Mouse (Mus musculus) lung, adult 18-20 months (tissue): ENCODE measurements around the gene Apbb2.
"Not testable (repeated sequence)": the region's sequence is repeated elsewhere in the genome, so short reads cannot be mapped to it uniquely, and the experiment has no call there.

Experiments used
- DNase-seq, 2 experiments: peaks; one replicate each; pipeline ENCODE4 v3.0.0; 2022; ENCODE audit warnings: mixed read lengths in 2 of 2

The Apbb2 gene

DNA sequence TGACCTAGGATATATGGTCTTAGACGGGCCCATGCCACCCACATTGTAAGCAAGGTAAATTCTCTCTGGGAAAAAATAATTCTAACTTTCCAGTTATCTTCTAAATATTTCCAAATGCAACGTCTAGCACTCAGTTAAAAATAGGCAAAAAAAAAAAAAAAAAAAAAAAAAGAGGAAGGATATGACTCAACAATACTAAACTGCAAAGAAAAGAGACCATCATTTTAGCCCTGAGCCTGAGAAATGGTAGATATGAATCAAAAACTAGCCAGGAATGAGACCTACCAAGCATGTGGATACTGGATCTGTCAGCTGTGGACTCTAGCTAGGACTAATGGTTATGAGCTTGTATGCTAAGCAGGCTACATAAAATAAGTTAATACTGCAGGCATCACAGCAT is 338.9 kb downstream of the Apbb2 start:
- no peak for DNase-seq

DNA sequence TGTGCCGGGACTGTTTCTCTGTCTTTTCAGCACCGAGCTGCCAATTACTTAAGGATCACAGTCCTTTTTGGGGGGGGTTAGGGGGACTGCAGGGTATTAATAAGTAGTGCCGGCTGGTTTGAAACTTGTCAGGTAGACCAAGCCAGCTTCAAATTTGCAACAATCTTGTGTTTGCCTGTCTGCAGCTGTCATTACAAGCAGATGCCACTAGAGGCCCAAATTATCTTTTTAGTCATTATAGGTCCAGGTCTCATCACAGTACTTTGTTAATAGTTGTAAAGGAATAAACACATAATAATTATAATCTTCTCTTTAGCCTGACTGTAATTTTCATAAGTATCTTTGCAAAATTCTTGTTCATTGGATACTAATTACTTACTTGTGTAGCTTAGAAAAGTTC is 344.2 kb downstream of the Apbb2 start:
- DNase-seq: no peak

DNA sequence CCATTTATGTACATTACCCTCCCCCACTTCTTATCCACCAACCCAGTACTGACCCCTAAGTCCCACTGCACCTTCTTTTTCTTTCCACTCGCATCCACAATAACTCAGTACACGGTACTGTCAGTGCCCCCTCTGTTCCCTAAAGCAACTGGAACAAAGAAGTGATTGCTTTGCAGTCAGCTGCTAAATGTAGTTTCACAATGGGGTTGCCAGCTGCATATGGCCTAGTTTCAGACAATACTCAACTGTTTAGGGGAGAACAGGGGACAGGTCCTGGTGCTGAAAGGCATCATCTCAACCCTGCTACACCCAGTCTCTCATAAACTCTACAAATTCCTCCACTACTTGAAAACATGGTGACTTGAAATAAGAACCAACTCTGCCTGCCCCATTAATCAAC is 347.4 kb downstream of the Apbb2 start:
- DNase-seq: no peak

DNA sequence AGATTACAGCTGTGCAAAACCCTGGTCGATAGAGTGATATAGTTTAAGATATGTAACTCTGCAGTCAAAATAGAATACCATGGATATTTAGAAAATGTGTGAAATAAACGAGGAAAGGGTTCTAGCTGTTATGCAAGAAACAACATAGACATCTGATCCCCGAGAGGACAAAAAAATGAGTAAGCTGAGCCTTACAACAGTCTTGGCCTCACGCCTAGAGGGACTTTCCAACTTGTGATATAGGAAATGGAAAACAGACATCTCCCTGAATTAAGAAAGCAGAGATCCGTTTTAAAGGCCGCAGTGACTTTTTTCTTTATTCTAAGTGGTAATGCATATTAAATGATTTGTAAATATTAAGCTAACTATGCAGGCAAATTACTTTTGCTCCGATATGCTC is 349.0 kb downstream of the Apbb2 start:
- DNase-seq: peak; percentile 13 to 17

DNA sequence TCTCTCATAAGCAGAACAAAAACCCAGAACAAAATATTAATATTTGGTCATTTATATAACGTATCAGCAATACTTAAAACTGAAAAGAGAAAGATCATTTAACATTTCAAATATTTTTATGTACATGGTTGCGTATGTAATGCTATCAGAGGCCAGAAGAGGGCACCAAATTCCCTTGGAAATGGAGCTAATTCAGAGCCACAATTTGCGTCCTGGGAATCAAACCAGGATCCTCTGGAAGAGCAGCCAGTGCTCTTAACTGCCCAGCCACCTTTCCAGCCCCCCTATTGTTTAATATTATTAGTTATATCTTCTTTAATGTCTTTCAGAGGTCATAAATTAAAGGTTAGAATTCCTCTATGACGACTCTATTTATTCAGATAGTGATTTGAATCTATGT is 355.2 kb downstream of the Apbb2 start:
- DNase-seq: peak in 1 of 2 experiments; percentile 18

DNA sequence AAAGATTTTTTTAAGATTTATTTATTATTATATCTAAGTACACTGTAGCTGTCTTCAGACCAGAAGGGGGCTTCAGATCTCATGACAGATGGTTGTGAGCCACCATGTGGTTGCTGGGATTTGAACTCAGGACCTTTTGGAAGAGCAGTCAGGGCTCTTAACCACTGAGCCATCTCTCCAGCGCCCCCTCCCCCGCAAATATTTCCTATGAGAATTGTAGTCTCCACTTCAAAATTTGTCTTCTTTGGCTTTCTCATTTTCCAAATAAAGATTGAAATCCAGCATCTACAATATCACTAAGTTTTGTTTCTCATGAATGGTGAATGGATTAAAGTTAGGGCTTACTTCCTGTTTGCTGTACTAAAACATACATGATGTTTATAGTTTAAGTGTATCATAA is 356.1 kb downstream of the Apbb2 start:
- DNase-seq: no peak

DNA sequence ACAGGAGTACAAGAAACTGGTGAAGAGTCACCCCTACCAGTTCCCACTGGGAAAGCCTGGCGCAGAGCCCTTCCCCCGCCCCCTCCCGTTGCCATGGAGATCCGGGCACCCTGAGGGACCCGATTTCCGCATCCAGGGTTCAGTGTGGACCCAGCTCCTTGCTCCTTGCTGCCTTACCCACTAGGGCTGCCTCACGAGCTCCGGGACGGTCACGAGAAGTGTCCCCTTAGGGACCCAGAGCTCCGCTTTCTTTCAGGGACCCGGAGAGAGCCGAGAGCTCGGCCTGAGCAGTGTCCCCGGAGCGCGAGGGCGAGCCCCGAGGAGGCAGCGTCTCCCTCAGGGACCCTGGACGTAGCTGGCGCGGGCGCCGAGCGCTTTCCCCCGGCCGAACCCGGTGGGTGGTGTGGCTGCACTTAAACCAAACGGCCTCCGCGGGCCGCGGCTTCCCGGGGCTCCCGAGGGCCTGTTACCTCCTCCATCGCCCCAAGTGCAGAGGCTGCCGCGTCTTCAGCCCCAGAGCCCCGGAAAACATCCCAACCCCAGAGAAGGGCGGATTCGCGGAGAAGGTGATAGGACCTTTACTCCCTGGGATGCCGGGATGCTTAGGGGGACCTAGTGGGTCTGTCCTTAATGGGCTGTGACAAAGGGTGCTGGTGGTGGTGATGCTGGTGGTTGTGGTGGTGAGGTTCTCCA is 358.7 kb downstream of the Apbb2 start, which contains the start of gene Nsun7:
Gene Nsun7, plus strand, starts transcription at position 142 of the 693 bp plus-strand sequence.
- DNase-seq: peak; percentile 92 to 96

DNA sequence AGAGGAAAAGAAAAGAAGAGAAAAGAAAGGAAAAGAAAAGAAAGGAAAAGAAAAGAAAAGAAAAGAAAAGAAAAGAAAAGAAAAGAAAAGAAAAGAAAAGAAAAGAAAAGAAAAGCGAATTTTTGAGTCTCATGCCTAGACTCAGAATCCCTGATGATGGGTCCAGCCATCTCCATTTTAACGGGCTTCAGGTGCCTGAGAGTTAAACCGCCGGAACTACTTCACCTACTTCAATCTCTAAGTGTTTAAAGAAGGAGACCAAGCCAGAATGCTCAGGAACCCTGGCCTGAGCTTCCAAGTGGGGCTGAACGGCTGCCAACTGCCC is 359.2 kb downstream of the Apbb2 start:
- not testable (repeated sequence) for DNase-seq

DNA sequence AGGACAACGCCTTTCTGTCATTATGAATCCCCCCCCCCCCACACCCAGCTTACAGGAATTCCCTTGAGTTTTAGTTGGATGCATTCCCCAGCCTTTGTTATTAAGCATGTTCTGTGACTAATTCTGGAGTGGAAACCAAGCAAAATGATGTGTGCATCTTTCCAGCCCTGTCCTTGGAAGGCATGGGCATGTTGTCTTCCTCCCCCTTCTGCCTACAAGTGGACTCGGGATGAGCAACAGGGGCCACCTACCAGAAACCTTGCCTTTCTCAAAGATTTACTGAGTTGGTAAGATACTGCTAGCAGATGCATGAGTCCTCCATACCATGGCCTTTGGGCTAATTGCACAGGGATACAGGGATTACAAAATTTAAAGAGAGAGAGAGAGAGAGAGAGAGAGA is 359.6 kb downstream of the Apbb2 start:
- DNase-seq: no peak

DNA sequence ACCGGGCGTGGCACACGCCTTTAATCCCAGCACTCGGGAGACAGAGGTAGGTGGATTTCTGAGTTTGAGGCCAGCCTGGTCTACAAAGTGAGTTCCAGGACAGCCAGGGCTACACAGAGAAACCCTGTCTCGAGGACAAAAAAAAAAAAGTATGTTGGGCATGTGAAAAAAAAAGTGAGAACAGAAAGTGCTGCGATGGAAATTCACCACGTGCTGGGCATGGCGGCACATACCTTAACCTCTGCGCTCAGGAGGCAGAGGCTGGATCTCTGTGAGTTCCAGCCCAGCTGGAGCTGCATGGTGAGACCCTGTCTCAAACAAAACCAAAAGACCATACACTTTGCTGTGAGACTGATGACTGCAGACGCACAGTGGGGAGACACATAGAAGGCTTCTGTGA is 363.5 kb downstream of the Apbb2 start:
- no peak for DNase-seq

DNA sequence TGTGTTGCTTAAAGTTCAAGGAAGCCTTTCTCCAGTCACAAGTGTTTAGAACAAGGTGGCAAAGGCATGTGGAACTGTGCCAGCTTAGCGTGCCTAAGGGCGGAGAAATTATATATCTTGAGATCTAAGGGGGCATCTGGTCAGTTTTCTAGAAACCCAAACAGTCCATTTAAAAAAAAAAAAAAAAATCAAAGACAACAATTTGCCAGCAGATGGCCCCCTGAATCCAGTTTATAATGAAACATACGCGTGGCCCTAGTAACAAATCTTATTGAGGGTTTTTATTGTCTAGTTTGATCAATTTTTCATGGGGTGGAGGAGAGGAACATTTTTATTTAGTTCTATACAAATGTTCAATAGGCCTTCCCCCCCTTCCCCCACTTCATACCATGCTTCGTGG is 365.4 kb downstream of the Apbb2 start:
- no peak for DNase-seq
